Mouse (Mus musculus): ENCODE measurements around the gene Slc6a6.

- TF ChIP-seq POLR2A (IDR thresholded peaks at IDR 0.05; ENCODE audit: borderline replicate concordance, extremely low read depth, low read depth, low read length) (no peak), CTCF (IDR thresholded peaks at IDR 0.05; ENCODE audit: insufficient read depth, low read length) (no peak)
These were observed 36.5 kb upstream of the Slc6a6 start for GRCm38 (mm10) chr6:91647385-91647791.

Measured in lung, adult 2 months (tissue).